Mouse (Mus musculus) natural killer cell, adult 2 months (primary cell): ENCODE measurements around the gene Pigv.
"Not testable (repeated sequence)": the region's sequence is repeated elsewhere in the genome, so short reads cannot be mapped to it uniquely, and the experiment has no call there.

Source experiments
- DNase-seq, 2 experiments: peaks; one replicate each; pipeline ENCODE4 v3.0.0; 2022; ENCODE audit warnings: low spot score in 2 of 2

The Pigv gene

GRCm38 (mm10) chr4:133672845-133673647 is 599 bp upstream of the Pigv start:
- peak; percentile 58 to 91 for DNase-seq

GRCm38 (mm10) chr4:133671184-133671880 is 1.1 kb downstream of the Pigv start:
- peak; percentile 54 to 72 for DNase-seq

- DNase-seq: no peak
Measured at GRCm38 (mm10) chr4:133669652-133670210, 2.7 kb downstream of the Pigv start.

GRCm38 (mm10) chr4:133668537-133668936 is 3.9 kb downstream of the Pigv start:
- no peak for DNase-seq

GRCm38 (mm10) chr4:133666199-133666598 is 6.2 kb downstream of the Pigv start:
- DNase-seq: peak; percentile 68 to 74

- DNase-seq: no peak
Measured at GRCm38 (mm10) chr4:133665118-133665517, 7.3 kb downstream of the Pigv start.

- DNase-seq: no peak
Measured at GRCm38 (mm10) chr4:133662945-133663344, 9.5 kb downstream of the Pigv start.

- no peak for DNase-seq
Measured at GRCm38 (mm10) chr4:133662421-133662820, 10.0 kb downstream of the Pigv start.

- peak in 1 of 2 experiments; percentile 48 for DNase-seq
Measured at GRCm38 (mm10) chr4:133660193-133661155, 12.0 kb downstream of the Pigv start.

- peak; percentile 69 to 74 for DNase-seq
Measured at GRCm38 (mm10) chr4:133659497-133660192, 12.8 kb downstream of the Pigv start.

- DNase-seq: no peak
Measured at GRCm38 (mm10) chr4:133658729-133659128, 13.7 kb downstream of the Pigv start.

GRCm38 (mm10) chr4:133657829-133658458 is 14.5 kb downstream of the Pigv start:
- no peak for DNase-seq

GRCm38 (mm10) chr4:133656997-133657396 is 15.4 kb downstream of the Pigv start:
- DNase-seq: no peak

GRCm38 (mm10) chr4:133656294-133656693 is 16.2 kb downstream of the Pigv start:
- DNase-seq: no peak

- not testable (repeated sequence) for DNase-seq
Measured at GRCm38 (mm10) chr4:133654070-133654469, 18.4 kb downstream of the Pigv start.

GRCm38 (mm10) chr4:133652746-133653145 is 19.7 kb downstream of the Pigv start:
- DNase-seq: no peak

- no peak for DNase-seq
Measured at GRCm38 (mm10) chr4:133651986-133652385, 20.5 kb downstream of the Pigv start.

- DNase-seq: no peak
Measured at GRCm38 (mm10) chr4:133651445-133651844, 21.0 kb downstream of the Pigv start.

GRCm38 (mm10) chr4:133649989-133650699 is 22.3 kb downstream of the Pigv start, which contains the start of gene Zdhhc18:
Gene Zdhhc18 (minus strand): TSS chr4:133650154.
- DNase-seq: peak; percentile 83 to 86

GRCm38 (mm10) chr4:133649464-133649863 is 23.0 kb downstream of the Pigv start:
- not testable (repeated sequence) for DNase-seq
